Mouse (Mus musculus): ENCODE measurements around the gene Cby1.

DNA sequence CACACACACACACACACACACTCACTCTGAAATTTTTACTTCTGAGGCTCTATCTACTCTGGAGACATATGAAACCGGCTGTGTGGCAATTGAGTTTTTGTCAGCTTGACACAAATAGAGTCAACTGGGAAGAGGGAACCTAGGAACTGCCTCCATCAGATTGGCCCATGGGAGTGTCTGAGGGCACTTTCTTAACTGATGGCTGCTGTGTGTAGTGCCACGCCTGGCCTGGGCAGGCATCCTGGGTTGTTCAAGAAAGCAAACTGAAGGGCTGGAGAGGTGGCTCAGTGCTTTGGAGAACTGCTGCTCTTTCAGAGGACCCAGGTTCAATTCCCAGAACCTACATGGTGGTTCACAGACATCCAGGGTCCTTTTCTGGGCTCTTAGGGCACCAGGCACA is 13.5 kb upstream of the Cby1 start:
- TF ChIP-seq CTCF (IDR thresholded peaks at IDR 0.05; ENCODE audit: low read depth), result no peak
- no peak for TF ChIP-seq EP300 (IDR thresholded peaks at IDR 0.05; ENCODE audit: low read depth)
